8 mouse cellular contexts compared by ENCODE assay signal in the genomic region with DNA sequence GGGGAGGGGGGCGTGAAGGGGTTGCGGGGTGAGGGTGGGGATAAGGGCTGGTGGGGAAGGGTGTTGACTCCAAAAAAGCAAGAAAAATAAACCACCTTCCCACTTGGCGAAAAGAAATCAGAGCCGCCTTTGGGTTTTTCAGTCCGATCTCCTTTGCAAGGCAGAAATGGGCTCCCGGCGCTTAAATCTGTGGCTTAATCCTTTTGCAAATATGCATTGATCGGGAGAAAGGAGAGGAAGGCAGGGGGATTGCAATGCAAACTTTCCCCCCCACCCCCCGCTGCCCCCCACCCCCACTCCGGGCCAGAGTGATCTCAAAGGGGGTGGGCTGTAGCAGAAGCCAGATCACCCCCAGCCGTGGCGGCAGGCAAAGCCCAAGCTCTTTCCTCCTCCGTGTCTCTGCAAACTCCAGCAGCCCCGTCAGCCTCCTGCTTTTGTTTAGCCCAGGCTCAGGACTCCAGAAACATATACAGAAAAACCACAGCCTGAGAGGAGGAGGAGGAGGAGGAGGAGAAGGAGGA. TPM values are rescaled to one million over a fixed set of nuclear protein-coding genes. Genes with fewer than 3 reads are reported as not detected.
A peak's percentile ranks its signal among the peaks of the same experiment; 100 is the strongest.
DNase-seq lines count a peak whose midpoint lies in the region; ATAC-seq and TF ChIP-seq lines count a peak whose summit lies in the region.

No protein-coding gene starts in this region.

- DNase-seq in layer of hippocampus, adult 2 months (ENCODE audit: low spot score in 2 of 2), result peak in 1 of 2 experiments; percentile 68
- DNase-seq in layer of hippocampus, adult 9-11 months, result no peak
- DNase-seq in adipocyte (ENCODE audit: low spot score), result peak; percentile 62
- DNase-seq in embryonic facial prominence, embryonic 11.5 days (ENCODE audit: low spot score), result peak; percentile 76
- no peak for DNase-seq in liver, embryonic 14.5 days (ENCODE audit: low read depth in 3 of 3, low spot score in 3 of 3)
- DNase-seq in ovary, postnatal 36 days (ENCODE audit: low spot score), result peak; percentile 84

- TF ChIP-seq CTCF in layer of hippocampus, adult 2 months (conservative IDR thresholded peaks at IDR 0.05), result no peak
- no peak for TF ChIP-seq CTCF in liver, embryonic 14.5 days (IDR thresholded peaks at IDR 0.05; ENCODE audit: low read depth)

- peak overlapping the region; percentile 33; the same call in 1 of the 2 replicates for H3K4me2 ChIP-seq in embryonic facial prominence, embryonic 11.5 days (ENCODE audit: low read depth, low read length)
- H3K4me2 ChIP-seq in liver, embryonic 14.5 days (ENCODE audit: low read depth), result peak overlapping the region; percentile 95

- H3K27ac ChIP-seq in layer of hippocampus, adult 2 months, result peak overlapping the region; percentile 98
- peak overlapping the region; percentile 100 for H3K27ac ChIP-seq in embryonic facial prominence, embryonic 11.5 days (replicated peaks; ENCODE audit: low read depth, low read length)
- no peak overlapping the region for H3K27ac ChIP-seq in liver, embryonic 14.5 days

- TF ChIP-seq EP300 in liver, embryonic 14.5 days (IDR thresholded peaks at IDR 0.05; ENCODE audit: low read depth), result no peak

- no peaks in the 10 kb centered on the region for H3K27me3 ChIP-seq in embryonic facial prominence, embryonic 11.5 days (ENCODE audit: control insufficient read depth, insufficient read depth, low read length)
- no peaks in the 10 kb centered on the region for H3K27me3 ChIP-seq in liver, embryonic 14.5 days (ENCODE audit: control insufficient read depth, insufficient read depth, low read length)

- H3K9ac ChIP-seq in embryonic facial prominence, embryonic 11.5 days (replicated peaks; ENCODE audit: low read length), result peak overlapping the region; percentile 97
- H3K9ac ChIP-seq in liver, embryonic 14.5 days (replicated peaks), result peak overlapping the region; percentile 63

- peak overlapping the region; percentile 86 for H3K4me3 ChIP-seq in layer of hippocampus, adult 2 months
- peak overlapping the region; percentile 93 for H3K4me3 ChIP-seq in embryonic facial prominence, embryonic 11.5 days (ENCODE audit: low read depth, low read length)
- peak overlapping the region; percentile 64 to 72 for H3K4me3 ChIP-seq in liver, embryonic 14.5 days (ENCODE audit: insufficient read depth in 1 of 2, low read depth in 2 of 2, low read length in 2 of 2)

- H3K4me1 ChIP-seq in embryonic facial prominence, embryonic 11.5 days (ENCODE audit: control insufficient read depth, insufficient read depth, low read length), result no peaks in the 10 kb centered on the region
- no peaks in the 10 kb centered on the region for H3K4me1 ChIP-seq in liver, embryonic 14.5 days (replicated peaks; ENCODE audit: control insufficient read depth in 2 of 2, insufficient read depth in 2 of 2, low read length in 1 of 2)

- H3K36me3 ChIP-seq in embryonic facial prominence, embryonic 11.5 days (replicated peaks; ENCODE audit: control insufficient read depth, insufficient read depth, low read depth, low read length), result no peaks in the 10 kb centered on the region
- H3K36me3 ChIP-seq in liver, embryonic 14.5 days (replicated peaks; ENCODE audit: control insufficient read depth, insufficient read depth, low read depth), result no peaks in the 10 kb centered on the region

- 2% methylated on average over 13 of the region's 14 CpGs for WGBS in embryonic facial prominence, embryonic 11.5 days
- whole genome bisulfite sequencing in liver, embryonic 14.5 days (ENCODE audit: insufficient replicate concordance), result 2% methylated on average over 12 of the region's 14 CpGs

- ATAC-seq in embryonic facial prominence, embryonic 11.5 days (replicated peaks; ENCODE audit: insufficient number of reproducible peaks, low FRiP score, low TSS enrichment, low read depth), result peak; percentile 97
- peak; percentile 29 to 35 for ATAC-seq in hematopoietic stem cell, adult 5-6 weeks (replicated peaks in 1 of 2; ENCODE audit: insufficient read depth in 1 of 2, low FRiP score in 2 of 2, low TSS enrichment in 1 of 2, low read depth in 1 of 2, poor library complexity in 2 of 2, severe bottlenecking in 2 of 2)
- ATAC-seq in liver, embryonic 14.5 days (ENCODE audit: insufficient read depth), result no peak
- no peak for ATAC-seq in monocyte, adult 5-6 weeks (replicated peaks; ENCODE audit: insufficient number of reproducible peaks, low FRiP score, low TSS enrichment, poor library complexity, severe bottlenecking)

- H3K9me3 ChIP-seq in embryonic facial prominence, embryonic 11.5 days (replicated peaks; ENCODE audit: control insufficient read depth, low read length), result no peaks in the 10 kb centered on the region
- H3K9me3 ChIP-seq in liver, embryonic 14.5 days (ENCODE audit: control insufficient read depth, low read length), result no peaks in the 10 kb centered on the region

RNA-seq across cellular contexts. Expression of a gene that starts 0.3 kb away (rescaled TPM):
- total RNA-seq in layer of hippocampus, adult 2 months (2021), result 100 to 1,000 TPM; 120 to 123 TPM
- polyA plus RNA-seq in embryonic facial prominence, embryonic 11.5 days (2014; fragmentation: Nextera tagmentation; extraction: Ambion mirVana), result 46.0 and 47.8 TPM in 2 replicates
- total RNA-seq in hematopoietic stem cell, adult 5-6 weeks (2017), result 35.1 and 44.5 TPM in 2 replicates
- polyA plus RNA-seq in liver, embryonic 14.5 days (2012; rRNA removed), result 2.5 and 2.7 TPM in 2 replicates
- 1.7 and 2.2 TPM in 2 replicates for polyA plus RNA-seq in liver, embryonic 14.5 days (2014; fragmentation: Nextera tagmentation; extraction: Ambion mirVana)
- total RNA-seq in monocyte, adult 5-6 weeks (2017), result 5.0 to 7.4 TPM (median 5.4 TPM) in 3 replicates

Comparison
In these comparisons a context has a peak if more than half of its experiments do, and no peak if none do; other contexts are left out.
1. DNase-seq: peak in adipocyte (single experiment), embryonic facial prominence, embryonic 11.5 days (single experiment) and ovary, postnatal 36 days (single experiment); none in layer of hippocampus, adult 9-11 months (single experiment) and liver, embryonic 14.5 days (0 of 3).
2. ATAC-seq: peak in embryonic facial prominence, embryonic 11.5 days (single experiment) and hematopoietic stem cell, adult 5-6 weeks (2 of 2); none in liver, embryonic 14.5 days (single experiment) and monocyte, adult 5-6 weeks (single experiment).
3. Peak in every context shown above with its lines, with median percentiles within 50 percentile points of each other: H3K4me3 ChIP-seq.